Mouse (Mus musculus): ENCODE measurements around the gene Lcn2. TPM values are rescaled to one million over a fixed set of nuclear protein-coding genes. Genes with fewer than 3 reads are reported as not detected.
A peak's percentile ranks its signal among the peaks of the same experiment; 100 is the strongest.
"Not testable (repeated sequence)": the region's sequence is repeated elsewhere in the genome, so short reads cannot be mapped to it uniquely, and the experiment has no call there.

The Lcn2 gene
- polyA plus RNA-seq, 2 experiments from 2014 or later: not detected

DNA sequence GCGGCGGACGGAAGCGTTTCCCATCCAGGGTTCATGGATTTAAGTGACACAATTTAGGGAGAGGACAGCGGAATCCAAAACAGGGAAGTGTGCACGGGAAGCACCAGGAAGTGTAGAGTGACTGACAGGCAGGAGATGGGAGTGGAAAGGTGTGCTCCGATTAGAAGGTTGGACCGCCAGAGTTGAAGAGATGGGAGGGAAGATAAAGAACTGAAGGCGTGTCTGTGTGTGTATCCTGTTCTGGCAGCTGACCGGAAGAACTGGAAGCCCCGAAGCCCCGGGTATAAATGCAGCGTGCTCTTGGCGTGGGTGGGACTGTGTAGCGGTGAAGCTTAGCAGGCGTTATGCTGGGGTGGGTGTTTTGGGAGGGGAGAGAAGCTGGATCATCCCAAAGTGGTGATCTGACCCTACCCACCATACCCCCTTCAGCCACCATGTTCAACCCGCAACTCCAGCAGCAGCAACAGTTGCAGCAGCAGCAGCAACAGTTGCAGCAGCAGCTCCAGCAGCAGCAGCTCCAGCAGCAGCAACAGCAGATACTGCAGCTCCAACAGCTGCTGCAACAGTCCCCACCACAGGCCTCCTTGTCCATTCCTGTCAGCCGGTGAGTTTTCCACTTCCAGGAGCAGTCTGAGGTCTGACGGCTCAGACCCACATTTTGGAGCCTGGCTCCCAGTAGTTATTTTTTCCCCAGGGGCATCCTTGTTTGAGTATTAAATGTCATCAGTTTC lies 24.5 kb downstream of the Lcn2 start:
- ATAC-seq: peak; percentile 15

DNA sequence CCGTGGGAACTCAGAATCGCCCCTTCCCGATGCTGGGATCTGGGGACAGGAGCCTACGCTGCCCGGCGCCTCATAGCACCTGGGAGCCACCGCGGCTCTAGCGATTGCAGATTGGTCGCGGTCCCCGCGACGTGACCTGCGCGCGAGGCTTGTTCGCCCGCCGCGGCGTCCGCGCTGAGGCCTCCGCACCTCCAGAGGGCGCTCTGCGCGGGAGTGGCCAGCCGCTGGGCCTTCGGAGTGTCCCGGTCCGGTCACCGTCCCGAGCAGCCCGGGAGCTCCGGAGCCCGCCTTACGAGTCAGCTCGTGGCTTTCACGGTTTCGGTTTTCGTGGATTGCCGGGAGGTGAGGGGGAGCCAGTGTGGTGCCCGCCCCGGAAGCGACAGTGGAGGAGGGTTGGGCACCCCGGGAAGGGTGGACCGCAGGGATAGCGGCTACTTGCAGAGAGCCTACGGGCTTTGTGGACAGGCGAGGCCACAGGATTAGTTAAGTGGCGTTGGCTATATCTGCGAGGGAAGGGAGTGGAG lies 25.2 kb downstream of the Lcn2 start:
- peak; percentile 81 for ATAC-seq

DNA sequence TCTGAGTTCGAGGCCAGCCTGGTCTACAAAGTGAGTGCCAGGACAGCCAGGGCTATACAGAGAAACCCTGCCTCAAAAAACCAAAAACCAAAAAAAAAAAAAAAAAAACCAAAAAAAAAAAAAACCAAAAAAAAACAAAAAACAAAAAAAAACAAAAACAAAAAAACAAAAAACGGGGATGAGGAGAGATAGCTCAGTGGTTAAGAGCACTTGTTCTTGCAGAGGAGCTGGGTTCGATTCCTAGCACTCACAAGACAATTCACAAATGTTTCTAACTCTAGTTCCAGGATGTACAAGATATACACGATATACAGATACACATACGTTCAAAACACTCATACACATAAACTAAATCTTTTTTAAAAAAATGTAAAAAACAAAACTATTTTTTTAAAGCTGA lies 25.8 kb downstream of the Lcn2 start:
- not testable (repeated sequence) for ATAC-seq

DNA sequence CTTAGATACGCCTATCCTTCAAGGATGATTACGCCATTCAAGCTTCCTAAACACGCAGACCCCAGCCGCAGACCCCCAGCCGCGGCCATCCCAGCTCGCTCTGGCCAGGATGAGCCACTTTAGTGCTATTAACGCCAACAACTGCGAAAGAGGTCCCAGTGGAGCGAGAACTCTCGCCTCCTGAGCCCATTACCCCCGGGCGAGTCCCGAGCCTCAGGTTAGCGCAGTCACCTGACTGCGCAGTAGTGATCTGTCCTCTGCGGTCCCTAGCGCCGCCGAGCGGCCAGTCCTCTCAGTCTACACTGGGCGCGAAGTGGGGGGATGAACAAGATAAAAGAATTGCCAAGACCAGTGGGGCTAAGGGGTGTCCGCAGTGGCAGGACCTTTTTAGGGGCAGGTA lies 26.6 kb downstream of the Lcn2 start:
- peak; percentile 42 for ATAC-seq

DNA sequence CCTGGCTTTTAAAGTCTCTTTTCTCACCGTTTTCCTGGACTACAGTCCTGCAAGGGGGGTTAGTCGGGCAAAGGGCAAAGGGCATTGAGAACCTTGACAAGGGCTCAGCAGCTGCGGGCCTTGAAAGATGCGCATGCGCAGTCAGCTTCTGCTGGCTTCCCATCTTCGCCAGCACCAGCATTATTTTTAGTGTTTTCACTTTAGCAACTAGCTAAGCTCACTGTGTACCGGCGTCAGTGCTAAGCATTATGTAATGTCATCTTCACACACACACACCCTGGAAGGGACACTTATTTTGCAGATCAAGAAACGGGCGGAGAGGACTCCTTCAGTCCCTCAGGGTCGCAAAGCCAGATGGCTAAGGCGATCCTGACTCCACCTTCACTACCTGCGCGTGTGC lies 27.3 kb downstream of the Lcn2 start:
- ATAC-seq: no peak

DNA sequence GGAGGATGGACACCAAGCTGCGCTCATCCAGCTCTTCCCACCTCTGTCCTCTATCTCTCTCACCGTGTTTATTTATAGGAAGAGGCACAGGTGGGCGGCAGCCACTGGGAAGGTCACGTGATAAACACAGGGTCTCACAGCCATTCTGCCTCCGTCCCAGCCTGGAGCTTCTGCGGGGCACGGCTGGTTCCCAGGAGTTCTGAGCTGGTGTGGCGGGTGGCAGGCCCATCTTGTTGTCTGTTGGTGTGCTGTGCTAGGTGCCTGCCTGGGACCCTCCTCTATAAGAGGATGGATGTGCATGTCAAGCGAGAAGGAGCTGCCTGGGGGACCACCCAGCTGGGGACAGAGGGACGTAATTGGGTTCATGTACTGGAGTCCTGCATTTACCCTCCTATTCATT lies 29.7 kb downstream of the Lcn2 start:
- ATAC-seq: no peak

DNA sequence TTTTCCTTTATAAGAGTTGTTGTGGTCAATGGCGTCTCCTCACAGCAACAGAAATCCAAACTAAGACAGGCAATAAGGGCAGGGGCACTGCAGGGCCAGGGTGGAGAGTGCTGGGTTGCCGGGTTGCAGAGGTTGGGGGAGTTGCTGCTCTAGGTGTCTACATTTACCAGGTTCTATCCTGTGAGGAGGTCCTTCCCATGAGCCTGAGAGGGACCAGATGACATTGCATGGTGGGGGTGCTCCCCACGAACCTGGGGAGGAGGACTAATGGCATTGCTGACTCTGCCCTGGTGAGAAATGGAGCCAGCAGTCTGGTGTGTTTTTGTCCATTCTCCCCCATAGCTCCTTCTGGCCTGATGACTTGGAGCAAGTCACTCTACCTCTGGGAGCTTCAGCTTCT lies 30.3 kb downstream of the Lcn2 start:
- ATAC-seq: no peak

DNA sequence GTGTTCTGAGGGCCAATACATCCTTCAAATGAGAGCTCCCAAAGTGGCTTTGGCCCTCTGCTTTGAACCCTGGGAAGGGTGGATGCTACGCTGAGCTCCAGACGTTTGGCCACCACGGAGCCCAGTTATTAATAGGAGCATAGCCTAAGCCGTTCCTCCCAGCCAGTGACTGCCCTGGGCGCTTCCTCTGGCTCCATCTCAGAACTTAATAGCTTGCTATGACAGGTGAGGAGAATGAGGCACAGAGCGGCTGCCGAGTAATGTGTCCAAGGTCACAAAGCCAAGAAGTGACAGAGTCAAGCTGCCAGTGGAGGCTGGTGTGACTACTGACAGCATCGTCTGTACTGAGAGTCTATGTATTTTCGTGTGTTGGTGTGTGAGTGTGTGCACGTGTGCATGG lies 31.8 kb downstream of the Lcn2 start:
- no peak for ATAC-seq

DNA sequence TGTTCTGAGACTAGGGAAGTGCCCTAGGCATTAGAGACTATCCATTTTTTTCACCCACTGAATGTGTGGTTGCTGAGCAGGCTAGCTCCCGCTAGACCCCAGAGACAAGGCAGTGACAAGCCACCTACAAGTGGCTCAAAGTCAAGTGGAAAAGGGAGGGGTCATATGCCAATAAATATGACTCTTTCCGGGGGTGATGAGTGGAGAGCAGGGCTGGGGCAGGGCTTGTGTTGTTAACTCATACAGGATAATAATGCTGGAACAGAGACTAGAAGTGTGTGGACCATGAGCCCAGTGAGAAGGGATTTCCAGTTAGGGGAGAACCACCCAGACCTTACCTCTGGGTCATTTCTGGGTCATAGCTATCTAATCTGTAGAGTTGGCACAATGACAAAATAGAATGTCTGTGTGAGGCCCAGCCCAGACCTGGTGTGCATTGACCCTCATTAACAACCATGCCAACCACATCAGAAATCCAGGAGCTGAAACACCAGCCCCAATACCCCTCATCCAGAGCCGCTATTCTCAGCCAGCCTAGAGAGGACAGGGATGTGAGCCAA lies 33.6 kb downstream of the Lcn2 start:
- no peak for ATAC-seq

DNA sequence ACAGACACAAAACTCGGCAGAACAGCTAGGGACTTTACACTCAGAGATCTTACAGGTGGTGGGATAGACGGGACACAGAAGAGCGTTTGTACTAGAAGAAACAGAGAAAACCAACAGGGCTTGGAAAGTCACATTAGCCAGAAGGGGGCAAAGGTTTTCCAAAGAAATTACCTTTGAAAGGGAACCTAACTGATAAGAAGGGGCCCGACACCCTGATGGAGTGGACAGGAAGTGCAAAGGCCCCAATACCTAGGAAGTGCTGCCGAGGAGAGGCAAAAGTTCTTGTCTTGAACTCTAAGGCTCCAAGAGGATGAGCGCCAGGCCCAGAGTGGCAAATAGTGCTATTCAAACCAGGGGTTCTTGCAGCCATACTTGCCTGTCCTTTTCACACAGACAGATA lies 34.2 kb downstream of the Lcn2 start:
- ATAC-seq: no peak

DNA sequence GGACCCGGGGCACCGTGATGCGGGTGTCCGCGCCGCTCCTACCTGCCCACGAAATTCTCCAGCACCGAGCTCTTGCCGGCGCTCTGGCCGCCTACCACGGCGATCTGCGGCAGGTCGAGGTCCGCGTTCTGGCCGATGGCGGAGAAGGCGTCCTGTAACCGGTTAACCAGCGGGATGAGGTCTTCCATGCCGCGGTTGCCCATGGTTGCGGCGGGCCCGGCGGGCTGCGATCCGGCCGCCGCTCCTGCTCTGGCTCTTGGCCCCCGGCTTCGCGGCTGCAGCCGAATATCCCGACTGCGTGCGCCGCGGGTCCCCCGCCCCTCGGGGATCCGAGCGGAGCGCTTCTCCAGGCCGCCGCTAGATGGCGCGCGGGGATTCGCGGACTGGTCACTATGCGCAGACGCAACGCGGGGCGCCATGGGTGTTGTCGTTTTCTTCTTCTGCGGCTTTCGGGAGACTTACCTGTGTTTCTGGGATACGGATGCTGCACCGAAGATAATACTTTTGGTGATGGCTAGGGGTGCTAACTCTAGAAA lies 35.0 kb downstream of the Lcn2 start, which contains the start of gene Dnm1:
Gene Dnm1, minus strand, starts transcription at position 332 of the 536 bp plus-strand sequence.
- ATAC-seq: peak; percentile 84

DNA sequence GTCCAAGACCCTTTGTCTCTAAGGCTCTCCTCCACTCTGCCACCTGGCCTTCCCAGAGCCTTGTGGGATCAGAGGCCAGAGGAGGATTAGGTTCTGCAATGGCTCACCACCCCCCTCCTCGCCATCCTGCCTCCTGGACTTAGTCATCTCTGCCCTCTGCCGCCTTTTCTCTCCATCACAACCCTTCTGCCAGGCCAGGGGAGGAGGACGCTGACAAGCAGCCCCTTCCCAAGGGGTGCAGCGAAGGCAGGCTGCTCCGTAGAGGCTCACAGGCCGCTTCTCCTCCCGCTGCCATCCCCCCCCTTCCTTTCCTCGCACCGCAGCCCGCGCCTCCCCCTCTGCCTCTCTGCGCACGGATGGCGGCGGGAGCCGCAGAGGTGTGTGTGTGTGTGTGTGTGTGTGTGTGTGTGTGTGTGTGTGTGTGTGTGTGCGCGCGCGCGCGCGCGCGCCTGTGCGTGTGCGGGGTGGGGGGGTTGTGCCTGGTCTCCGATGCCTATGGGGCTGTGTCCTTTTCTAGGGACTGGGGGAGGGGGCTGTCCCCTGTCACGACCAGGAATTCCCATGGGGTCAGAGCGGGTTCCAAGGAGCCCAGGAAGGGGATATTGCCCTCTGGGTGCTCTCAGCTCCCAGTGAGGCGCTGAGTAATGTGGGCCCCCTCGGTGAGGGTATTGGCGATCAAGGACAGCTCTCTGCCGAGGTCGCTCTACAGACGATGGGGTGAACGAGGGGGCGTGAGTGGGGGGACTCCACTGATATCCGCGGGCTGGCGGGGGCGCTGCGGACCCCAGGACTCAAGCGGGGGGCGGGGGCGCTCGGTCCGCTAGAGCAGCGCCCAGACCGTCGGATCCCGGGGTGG lies 35.7 kb downstream of the Lcn2 start, which contains the start of gene Ciz1:
Gene Ciz1, plus strand, starts transcription at position 177 of the 856 bp plus-strand sequence.
- ATAC-seq: peak; percentile 53

DNA sequence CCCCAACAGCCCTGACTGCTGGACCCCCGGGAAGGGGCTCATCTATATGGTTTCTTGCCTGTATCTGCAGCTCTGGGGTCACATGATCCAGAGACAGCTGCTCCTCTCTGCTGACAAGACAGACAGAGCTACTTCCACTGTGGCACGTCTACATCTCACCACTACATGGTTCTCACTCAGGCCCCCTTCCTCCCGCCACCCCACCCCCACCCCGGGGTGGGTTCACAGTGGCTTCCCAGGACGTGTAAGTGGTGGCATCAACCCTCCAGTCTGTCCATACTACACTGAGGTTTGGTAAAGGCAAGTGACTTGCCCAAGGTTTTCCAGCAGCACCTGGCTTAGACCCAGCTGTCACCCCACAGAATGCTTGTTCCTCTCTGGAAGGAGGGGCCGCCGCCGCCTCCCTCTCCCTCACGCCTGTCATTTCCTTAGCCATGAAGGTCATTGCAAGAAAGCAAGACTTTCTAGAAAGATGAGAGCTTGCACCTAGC lies 36.5 kb downstream of the Lcn2 start:
- no peak for ATAC-seq

DNA sequence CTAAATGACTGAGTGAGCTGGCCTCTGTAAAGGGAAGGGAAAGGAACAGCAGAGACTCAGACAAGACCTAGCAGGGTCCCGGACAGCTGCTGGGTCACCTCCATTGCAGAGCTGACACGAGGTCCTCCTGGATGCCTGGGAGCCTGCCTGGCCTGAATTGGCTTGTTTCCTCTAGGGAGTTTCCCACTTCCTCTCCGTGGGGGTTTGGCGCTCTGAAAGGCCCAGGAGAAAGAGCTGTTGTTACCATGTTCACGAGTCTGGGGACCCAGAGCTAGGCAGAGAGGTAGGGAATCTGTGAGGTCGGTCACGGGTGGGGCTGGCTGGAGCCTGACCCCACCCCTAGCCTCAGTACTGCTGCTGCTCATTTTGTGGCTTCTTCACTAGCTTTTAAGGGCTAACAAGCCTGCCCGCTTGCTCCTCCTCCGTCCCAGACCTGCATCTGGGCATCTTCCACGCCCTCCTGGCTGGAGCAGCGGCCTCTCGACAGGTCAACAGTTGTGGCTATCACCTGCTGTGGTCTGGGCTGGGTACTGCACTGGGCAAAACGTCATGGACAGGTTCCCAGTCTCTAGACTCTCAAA lies 37.5 kb downstream of the Lcn2 start:
- no peak for ATAC-seq

DNA sequence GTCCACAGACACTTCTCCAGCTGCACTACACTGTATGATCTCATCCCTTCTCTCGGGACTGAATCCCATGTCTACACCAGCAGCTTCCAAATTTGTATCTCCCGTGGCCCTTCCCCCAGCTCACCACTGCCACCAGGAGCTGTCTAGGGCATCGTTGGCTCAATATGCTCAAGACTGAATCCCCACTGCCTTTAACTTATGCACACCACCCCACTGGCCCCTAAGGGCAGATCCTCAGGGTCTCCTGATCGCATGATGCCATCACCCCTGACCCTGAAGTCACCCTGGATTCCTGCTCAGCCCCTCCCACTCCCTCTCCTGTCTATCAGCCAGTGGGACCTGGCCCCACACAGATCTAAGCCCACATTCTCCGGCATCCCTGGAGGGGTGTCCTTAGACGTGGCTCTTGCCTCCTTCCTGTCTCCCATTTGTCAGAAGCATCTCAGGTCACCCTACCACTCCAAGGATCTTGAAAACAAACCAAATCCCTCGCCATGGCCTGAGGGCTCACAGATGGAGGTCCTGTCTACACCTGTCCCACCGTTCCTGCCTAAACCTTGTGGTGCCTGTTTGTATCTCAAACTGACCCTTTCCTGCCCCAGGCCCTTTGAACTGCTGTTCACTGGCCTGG lies 38.3 kb downstream of the Lcn2 start:
- ATAC-seq: no peak

DNA sequence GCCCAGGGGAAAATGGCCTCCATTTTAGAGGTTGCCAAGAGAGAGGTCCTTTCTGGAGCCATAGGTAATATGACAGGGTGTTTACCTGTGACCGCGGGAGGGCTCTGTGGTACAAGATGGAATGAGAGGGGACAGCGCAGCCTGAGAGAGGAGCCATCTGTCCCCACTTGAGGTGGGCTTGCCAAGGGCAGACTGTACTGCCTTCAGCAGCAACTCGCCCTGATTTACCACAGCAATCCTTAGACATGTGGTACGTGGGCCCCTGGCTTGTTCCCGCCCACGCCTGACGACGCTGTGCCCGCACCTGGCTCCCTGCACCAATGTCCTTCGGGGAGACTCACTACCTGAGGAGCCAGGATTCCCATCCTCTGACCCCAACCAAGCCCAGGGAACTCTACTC lies 39.7 kb downstream of the Lcn2 start:
- ATAC-seq: no peak

DNA sequence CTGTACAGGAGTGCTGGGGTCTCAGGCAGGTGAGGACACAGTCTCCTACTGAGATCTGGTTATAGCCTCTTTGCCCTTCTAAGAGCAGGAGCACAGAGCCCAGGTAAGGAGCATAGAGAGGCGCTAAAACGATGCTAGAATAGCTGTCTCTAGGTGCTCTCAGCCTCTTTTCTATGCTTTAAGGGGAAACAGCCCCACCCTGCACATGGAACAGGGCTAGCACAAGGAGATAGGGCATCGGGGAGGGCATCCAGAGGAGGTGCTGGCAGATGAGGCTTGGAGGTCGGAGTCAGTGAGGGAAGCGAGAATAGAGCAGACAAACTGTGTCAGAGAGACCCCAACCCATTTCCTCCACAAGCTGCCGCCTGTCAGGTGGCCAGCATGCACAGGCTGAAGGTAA lies 41.0 kb downstream of the Lcn2 start:
- no peak for ATAC-seq

DNA sequence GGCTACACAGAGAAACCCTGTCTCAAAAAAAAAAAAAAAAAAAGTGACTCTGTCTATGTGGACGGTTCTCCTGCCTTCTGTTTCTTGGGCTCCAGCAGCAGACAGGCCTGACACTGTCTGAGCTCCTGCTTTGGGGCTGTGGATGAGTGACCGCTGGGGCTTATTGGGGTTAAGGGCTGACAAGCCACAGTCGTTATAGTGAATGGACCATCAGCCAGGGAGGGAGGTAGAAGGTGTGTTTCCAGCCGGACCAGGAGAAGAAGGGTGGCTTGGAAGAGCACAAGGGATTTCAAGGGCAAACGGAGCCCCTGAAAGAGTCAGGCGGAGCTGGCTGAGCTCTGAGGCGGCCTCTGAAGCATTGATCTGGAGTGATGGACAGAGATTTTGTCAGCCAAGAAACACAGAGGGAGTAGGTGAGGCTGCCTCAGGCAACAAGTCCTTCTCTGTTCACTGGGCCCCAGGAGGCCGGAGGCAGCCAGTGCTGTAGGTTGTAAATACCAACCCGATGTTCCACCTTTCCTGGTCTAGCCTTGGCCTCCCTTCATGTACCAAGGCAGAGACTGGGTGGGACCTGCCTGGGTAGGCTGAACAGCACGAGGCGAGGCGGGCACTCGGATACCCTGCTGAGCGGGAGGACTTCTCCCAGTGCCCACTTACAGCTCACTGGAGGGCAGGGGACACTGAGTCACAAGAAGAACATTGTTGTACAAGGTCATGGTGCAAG lies 43.3 kb downstream of the Lcn2 start:
- ATAC-seq: no peak

DNA sequence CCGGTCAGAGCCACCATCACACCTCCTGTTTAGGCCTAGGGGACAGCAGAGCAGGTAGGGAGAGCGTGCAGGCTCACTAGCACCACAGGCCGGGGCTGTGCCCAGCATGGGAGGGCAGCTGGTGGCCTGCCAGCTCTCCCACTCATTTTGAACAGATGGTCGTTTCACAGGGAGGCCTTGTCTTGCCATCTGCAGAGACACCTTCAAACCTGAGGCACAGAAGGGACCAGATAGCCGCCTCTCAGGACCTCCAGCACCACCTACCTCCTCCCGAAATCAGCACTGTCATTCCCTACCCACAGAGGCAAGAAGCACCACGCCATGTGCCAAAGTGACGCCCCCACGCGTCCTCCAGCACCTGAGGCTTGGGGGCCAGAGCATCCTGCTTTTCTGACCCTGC lies 44.0 kb downstream of the Lcn2 start:
- ATAC-seq: no peak

DNA sequence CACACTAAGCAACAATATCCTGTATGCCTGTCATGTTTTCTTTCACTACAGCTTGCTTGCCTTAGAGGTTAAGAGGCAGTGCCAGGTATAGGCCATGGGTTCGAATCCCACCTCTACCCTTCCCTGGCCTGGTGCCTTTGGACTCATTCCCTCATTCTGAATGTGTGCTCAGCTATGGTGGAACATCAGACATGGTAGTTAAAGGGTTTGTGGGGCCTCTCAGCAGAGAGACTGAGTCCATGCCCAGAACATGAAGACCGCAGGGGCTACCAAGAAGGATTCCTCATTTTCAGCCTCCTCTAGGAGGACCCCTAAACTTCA lies 44.7 kb downstream of the Lcn2 start:
- no peak for ATAC-seq

DNA sequence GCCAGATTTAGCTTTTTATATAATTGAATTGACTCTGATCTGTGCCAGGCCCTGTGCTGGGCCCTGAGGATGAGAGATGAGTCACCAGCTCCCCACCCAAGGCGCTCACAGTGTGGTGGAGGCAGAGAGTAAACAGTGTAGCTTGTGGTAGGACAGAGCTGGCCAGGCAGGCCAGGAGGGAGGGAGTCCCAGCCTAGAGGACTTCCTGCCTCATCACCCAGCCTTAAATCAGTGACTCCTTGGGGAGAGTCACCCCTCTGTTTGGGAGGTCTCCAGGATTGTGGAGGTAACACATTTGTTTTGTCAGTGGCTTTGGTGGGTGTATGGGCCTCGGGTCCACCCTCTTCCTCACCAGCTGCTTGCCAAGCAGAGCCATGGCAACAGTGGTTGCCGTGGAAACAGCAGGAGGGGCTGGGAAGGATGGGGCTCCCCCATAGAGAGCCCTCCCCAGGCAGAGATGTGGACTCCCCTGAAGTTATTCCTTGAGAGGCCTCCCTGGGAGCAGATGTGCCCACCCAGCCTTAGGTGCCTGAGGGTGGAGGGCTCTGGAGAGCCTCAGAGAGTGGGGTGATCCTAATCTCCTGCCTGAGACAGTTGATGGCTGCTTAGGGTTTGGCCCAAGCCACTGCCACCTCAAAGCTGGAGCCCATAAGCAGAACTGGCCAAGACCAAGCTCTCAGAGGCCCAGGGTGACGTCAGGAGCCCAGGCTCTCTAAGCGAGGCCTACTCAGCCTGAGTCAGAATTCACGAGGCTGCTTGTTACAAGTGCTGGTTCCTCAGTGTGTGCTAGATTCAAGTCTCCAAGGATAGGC lies 45.3 kb downstream of the Lcn2 start:
- no peak for ATAC-seq
